Mouse (Mus musculus) heart, adult 2 months (tissue): Measurements from ENCODE around the gene Ppp2r5c.
A peak's percentile ranks its signal among the peaks of the same experiment; 100 is the strongest.

Experiments used
- CTCF ChIP-seq: fragments of 200-600 bp; IDR thresholded peaks from 2 replicates; pipeline ENCODE4 v1.8.1; 2022; ENCODE audit warnings: antibody characterized with exemption, mild to moderate bottlenecking, moderate library complexity
- EP300 ChIP-seq: fragments of 200-500 bp; IDR thresholded peaks from 2 replicates; pipeline ENCODE4 v1.6.1; 2011; ENCODE audit warnings: low read depth, low read length, control low read depth; ENCODE audit not compliant: insufficient read depth
- POLR2A ChIP-seq: fragments of 200-500 bp; IDR thresholded peaks from 2 replicates; pipeline ENCODE4 v1.6.1; 2011; ENCODE audit warnings: mild to moderate bottlenecking, low read depth, low read length, control low read depth; ENCODE audit not compliant: insufficient read depth

GRCm38 (mm10) chr12:110489946-110490701 is 43.2 kb downstream of the Ppp2r5c start:
- TF ChIP-seq POLR2A, result no peak
- TF ChIP-seq CTCF, result peak; percentile 21
- TF ChIP-seq EP300, result no peak
